Mouse (Mus musculus) heart, adult 2 months (tissue): Measurements from ENCODE around the gene Ppp1r16b. TPM values are rescaled to one million over a fixed set of nuclear protein-coding genes. Genes with fewer than 3 reads are reported as not detected.

Experiments used
- DNase-seq, 2 experiments: peaks; one replicate each; pipeline ENCODE4 v3.0.0; 2021
- H3K27ac ChIP-seq: fragments of 200-600 bp; 2 replicates; pipeline ENCODE4 v1.8.1; 2022
- H3K27me3 ChIP-seq: fragments of 200-500 bp; 2 replicates; pipeline ENCODE4 v1.6.1; 2012; ENCODE audit warnings: mild to moderate bottlenecking, low read length, inconsistent platforms, mixed read lengths; ENCODE audit not compliant: control insufficient read depth, insufficient read depth
- H3K36me3 ChIP-seq: fragments of 200-500 bp; 2 replicates; pipeline ENCODE4 v1.6.1; 2012; ENCODE audit warnings: low read length, inconsistent platforms; ENCODE audit not compliant: control insufficient read depth, insufficient read depth
- H3K4me1 ChIP-seq: fragments of 200-500 bp; 2 replicates; pipeline ENCODE4 v1.6.1; 2011; ENCODE audit warnings: low read length; ENCODE audit not compliant: control insufficient read depth, insufficient read depth
- H3K4me3 ChIP-seq: fragments of 200-600 bp; 2 replicates; pipeline ENCODE4 v1.8.1; 2022
- H3K79me2 ChIP-seq: fragments of 200-500 bp; replicated peaks from 2 replicates; pipeline ENCODE4 v1.6.1; 2012; ENCODE audit warnings: mild to moderate bottlenecking, inconsistent platforms, low read length, moderate library complexity, mixed read lengths; ENCODE audit not compliant: control insufficient read depth, insufficient read depth
- H3K9ac ChIP-seq: fragments of 200-500 bp; 2 replicates; pipeline ENCODE4 v1.6.1; 2012; ENCODE audit warnings: low read depth, mild to moderate bottlenecking, control low read depth, inconsistent platforms, low read length, mixed read lengths
- CTCF ChIP-seq: fragments of 200-600 bp; IDR thresholded peaks from 2 replicates; pipeline ENCODE4 v1.8.1; 2022; ENCODE audit warnings: antibody characterized with exemption, mild to moderate bottlenecking, moderate library complexity
- EP300 ChIP-seq: fragments of 200-500 bp; IDR thresholded peaks from 2 replicates; pipeline ENCODE4 v1.6.1; 2011; ENCODE audit warnings: low read depth, low read length, control low read depth; ENCODE audit not compliant: insufficient read depth
- POLR2A ChIP-seq: fragments of 200-500 bp; IDR thresholded peaks from 2 replicates; pipeline ENCODE4 v1.6.1; 2011; ENCODE audit warnings: mild to moderate bottlenecking, low read depth, low read length, control low read depth; ENCODE audit not compliant: insufficient read depth
- WGBS: fragments of 180-500 bp; shearing (Covaris S2); methylation state at CpG from one replicate; pipeline ENCODE4 v1.1.7; 2018; 5-methylcytosine and 5-hydroxymethylcytosine counted together
- intact Hi-C: fragments of 180-260 bp; cut with DNase I; formaldehyde crosslinking; loops from one replicate; pipeline ENCODE4 v1.15.1; 2025
- polyA plus RNA-seq: library from polyadenylated mRNA; depleted of rRNA; stranded (reverse); fragments of >200 nt; gene quantifications from 2 replicates; pipeline ENCODE4 v1.2.3, GENCODE M21; 2012
- total RNA-seq, 2 experiments: library from RNA; stranded (reverse); gene quantifications; 2 replicates each; pipeline ENCODE4 v1.2.3; 2021

Ppp1r16b gene
- total and polyA plus RNA-seq, 3 experiments = 3.3 to 12.3 (median 10.4) TPM

DNA sequence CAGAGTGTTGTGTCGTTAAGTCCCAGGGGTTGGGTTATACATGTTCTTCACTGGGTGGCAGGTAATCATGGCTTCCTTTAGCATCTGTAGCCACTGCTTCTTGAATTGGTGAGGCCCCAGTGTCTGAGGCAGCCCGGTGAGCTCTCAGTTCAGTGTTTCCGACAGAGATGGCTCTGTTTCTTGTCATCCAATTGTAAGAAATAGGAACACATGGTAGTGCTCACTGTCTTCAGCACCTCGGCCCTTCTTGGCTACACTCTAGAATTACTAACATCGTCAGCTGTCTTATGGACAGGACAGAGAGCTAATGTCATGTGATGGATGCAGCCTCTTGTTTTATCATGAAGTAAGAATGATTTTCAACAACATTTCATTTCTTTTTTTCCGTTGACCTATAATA lies 10.0 kb downstream of the Ppp1r16b start:
- TF ChIP-seq POLR2A = no peak
- WGBS = 48% methylated on average over 6 of the region's 6 CpGs

DNA sequence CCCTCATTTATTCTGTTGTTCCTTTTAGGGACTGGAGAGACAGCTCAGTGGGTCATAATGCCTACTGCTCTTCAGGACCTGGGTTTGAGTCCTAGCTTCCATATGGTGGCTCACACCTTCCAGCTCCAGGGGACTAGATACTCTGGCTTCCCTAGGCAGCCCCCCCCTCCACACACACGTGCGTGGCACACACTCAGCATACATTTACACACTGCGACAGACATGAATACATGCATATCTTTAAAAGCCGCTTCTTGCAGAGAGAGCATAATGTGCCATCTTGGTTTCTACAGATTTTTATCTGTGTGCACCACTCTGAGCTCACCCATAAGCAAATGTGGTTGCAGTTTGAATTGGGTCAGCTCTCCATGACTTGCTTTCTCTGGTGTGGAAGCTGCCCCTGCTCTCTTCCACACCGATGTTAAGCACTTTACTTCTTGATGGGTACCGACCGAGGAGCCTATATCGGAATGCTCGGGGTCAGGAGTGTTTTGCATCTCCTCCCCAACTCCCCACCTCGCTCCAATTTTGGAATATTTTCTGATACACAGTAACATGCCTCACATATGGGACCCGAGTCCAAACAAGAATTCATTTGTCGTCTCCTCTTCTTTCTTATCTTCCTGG lies 10.8 kb downstream of the Ppp1r16b start:
- H3K79me2 ChIP-seq = no peaks in the 10 kb centered on the region
- peaks cover 14% of the 10 kb centered on the region for H3K4me1 ChIP-seq
- TF ChIP-seq EP300 (no peak), CTCF (no peak), POLR2A (no peak)
- no peak overlapping the region for H3K27ac ChIP-seq
- H3K27me3 ChIP-seq = no peaks in the 10 kb centered on the region
- no peak for DNase-seq
- no peaks in the 10 kb centered on the region for H3K36me3 ChIP-seq
- H3K9ac ChIP-seq = no peak overlapping the region
- intact Hi-C loops = no loop called here
- H3K4me3 ChIP-seq = no peak overlapping the region
- WGBS = 78% methylated on average over 12 of the region's 12 CpGs

More for the DNA sequence above, 10.0 kb downstream of the Ppp1r16b start:
- Histone ChIP-seq H3K4me3 (no peak overlapping the region), H3K9ac (no peak overlapping the region), H3K4me1 (peaks cover 16% of the 10 kb centered on the region), H3K27me3 (no peaks in the 10 kb centered on the region), H3K36me3 (no peaks in the 10 kb centered on the region), H3K79me2 (no peaks in the 10 kb centered on the region), H3K27ac (no peak overlapping the region; the same call in 1 of the 2 replicates)
- no peak for DNase-seq
- intact Hi-C loops = no loop called here

- Histone ChIP-seq H3K36me3 (no peaks in the 10 kb centered on the region), H3K9ac (no peak overlapping the region), H3K4me1 (peaks cover 15% of the 10 kb centered on the region), H3K4me3 (no peak overlapping the region), H3K79me2 (no peaks in the 10 kb centered on the region), H3K27ac (no peak overlapping the region), H3K27me3 (no peaks in the 10 kb centered on the region)
- TF ChIP-seq CTCF (no peak), EP300 (no peak), POLR2A (no peak)
- no peak for DNase-seq
- intact Hi-C loops = no loop called here
- WGBS = 75% methylated on average over 8 of the region's 8 CpGs
These were observed 12.7 kb downstream of the Ppp1r16b start for GRCm38 (mm10) chr2:158677946-158678345.

DNA sequence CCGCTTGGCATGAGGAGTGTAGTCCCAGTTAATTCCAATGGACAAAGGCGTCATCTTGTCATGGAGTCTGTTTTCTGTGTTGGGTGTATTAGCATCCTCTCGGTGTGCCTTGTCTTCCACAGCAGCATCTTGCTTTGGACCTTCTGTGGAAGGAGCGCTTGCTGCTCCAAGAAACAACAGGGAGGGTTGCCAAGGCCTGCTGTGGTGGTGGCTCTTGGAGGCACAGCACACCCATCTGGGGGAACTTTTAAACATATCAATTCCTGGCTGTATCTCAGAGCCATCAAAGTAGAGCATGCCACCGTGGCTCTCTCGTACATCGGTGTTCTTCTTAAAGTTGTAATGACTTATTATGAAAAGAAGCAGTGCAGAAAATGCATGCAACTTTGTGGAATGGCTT lies 13.9 kb downstream of the Ppp1r16b start:
- intact Hi-C loops = no loop called here

DNA sequence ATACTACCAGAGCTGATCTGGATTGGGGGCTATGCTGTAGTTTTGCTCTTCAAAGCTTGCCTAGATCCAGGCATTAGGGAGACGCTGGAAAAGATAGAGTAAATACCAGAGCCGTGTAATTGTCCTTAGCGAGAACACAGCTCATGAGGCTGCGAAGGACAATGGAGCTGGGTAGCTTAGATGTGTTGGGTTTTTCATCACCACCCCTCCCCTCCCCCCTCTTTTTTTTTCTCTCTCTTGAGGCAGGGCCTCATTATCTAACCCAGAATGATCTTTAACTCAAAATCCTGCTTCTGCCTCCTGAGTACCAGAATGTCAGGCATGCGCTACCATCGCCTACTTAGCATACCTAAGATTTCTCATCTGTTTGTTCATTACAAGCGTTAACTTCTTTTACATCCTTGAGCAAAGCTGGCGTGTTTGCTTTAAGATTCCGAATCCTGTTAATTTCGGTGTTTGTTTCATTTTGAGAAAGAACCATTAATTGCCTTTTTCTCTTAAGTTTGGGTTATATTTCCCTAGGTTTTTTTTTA lies 15.2 kb downstream of the Ppp1r16b start:
- no peaks in the 10 kb centered on the region for H3K79me2 ChIP-seq
- H3K27ac ChIP-seq = no peak overlapping the region
- 82% methylated on average over 10 of the region's 10 CpGs for WGBS
- no peaks in the 10 kb centered on the region for H3K27me3 ChIP-seq
- H3K36me3 ChIP-seq = no peaks in the 10 kb centered on the region
- intact Hi-C loops = no loop called here
- no peak for DNase-seq
- no peak overlapping the region for H3K9ac ChIP-seq
- peaks cover 12% of the 10 kb centered on the region for H3K4me1 ChIP-seq
- no peak overlapping the region for H3K4me3 ChIP-seq
- no peak for TF ChIP-seq CTCF
- no peak for TF ChIP-seq POLR2A
- no peak for TF ChIP-seq EP300

More for the DNA sequence above, 13.9 kb downstream of the Ppp1r16b start:
- H3K4me1 ChIP-seq = peaks cover 12% of the 10 kb centered on the region
- H3K27ac ChIP-seq = no peak overlapping the region
- WGBS = 94% methylated on average over 7 of the region's 7 CpGs
- H3K79me2 ChIP-seq = no peaks in the 10 kb centered on the region
- no peak for TF ChIP-seq POLR2A
- TF ChIP-seq EP300 = no peak
- TF ChIP-seq CTCF = no peak
- no peak for DNase-seq
- no peaks in the 10 kb centered on the region for H3K36me3 ChIP-seq
- H3K27me3 ChIP-seq = no peaks in the 10 kb centered on the region
- H3K4me3 ChIP-seq = no peak overlapping the region
- H3K9ac ChIP-seq = no peak overlapping the region

- no peak overlapping the region for H3K4me3 ChIP-seq
- intact Hi-C loops = no loop called here
These were observed 16.5 kb downstream of the Ppp1r16b start for GRCm38 (mm10) chr2:158681714-158682113.

More at GRCm38 (mm10) chr2:158681714-158682113, 16.5 kb downstream of the Ppp1r16b start:
- DNase-seq = no peak
- H3K27me3 ChIP-seq = no peaks in the 10 kb centered on the region
- 73% methylated on average over 6 of the region's 6 CpGs for WGBS
- H3K79me2 ChIP-seq = no peaks in the 10 kb centered on the region
- TF ChIP-seq POLR2A (no peak), CTCF (no peak), EP300 (no peak)
- no peaks in the 10 kb centered on the region for H3K36me3 ChIP-seq
- H3K27ac ChIP-seq = no peak overlapping the region
- H3K4me1 ChIP-seq = peaks cover 12% of the 10 kb centered on the region
- no peak overlapping the region for H3K9ac ChIP-seq
